Mouse (Mus musculus) adrenal gland, postnatal 4 days (tissue): ENCODE results near the gene BC051019. TPM values are rescaled to one million over a fixed set of nuclear protein-coding genes. Genes with fewer than 3 reads are reported as not detected.

ENCODE experiments used
- DNase-seq, 2 experiments: peaks; one replicate each; pipeline ENCODE4 v3.0.0; 2021 to 2022; ENCODE audit warnings: low spot score in 2 of 2, mixed read lengths in 2 of 2
- total RNA-seq, 2 experiments: library from RNA; stranded (reverse); gene quantifications; 2 replicates each; pipeline ENCODE4 v1.2.3; 2021

Gene BC051019
- total RNA-seq, 2 experiments from 2014 or later: not detected

DNA sequence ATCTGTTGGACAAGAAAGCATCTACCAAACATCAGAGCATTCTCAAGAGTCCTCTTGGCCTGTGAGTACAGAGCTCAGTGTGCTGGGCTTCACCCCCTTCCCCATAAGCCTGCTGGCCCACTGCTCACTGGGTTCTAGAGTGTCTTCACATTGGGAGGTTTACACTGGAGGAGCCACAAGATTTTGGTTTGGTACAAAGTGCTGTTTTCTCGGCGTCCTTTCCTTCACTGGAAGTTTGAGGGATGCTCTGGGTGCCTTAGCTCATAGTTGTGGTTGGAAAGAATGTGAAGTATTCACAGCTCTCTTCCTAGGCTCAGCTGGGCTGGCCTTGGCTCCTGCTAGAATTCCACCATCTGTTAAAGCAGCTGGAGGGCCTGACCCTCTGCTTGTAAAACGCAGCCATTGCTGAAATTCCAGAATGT, 14.7 kb downstream of the BC051019 start:
- DNase-seq: no peak

DNA sequence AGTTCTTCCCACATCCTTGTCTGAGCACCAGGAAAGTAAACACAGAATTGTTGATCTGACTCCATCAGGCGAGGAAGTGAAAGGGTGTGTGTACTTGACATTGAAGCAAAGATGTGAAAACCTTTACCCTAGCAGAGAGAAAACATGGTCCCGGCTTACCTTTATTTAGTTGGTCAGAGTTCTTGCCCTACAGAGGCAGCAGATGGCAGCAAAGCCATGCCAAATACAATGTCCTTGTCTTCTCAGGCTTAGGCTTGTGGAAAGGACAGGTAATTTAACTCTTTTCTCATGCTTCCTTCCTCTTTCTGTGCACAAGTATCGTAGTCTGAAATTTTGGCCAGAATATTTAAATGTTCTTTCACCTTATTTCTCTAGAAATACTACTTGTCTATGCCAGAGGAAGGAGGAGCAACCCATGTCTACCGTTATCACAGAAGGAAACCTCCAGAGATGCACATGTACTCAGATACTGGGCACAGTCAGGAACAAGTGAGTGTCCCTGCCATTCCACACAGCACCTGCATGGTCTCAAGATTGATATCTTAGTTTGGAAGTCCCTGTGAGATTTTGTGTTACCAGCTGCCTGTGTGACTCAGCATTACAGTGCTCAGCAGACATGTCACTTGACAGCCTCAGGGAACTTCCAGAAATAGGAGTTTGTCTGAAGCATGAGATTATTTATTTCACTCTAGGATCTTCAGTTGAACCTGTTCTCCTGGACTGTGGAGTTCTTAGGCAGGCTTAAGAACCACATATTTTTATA, 16.4 kb downstream of the BC051019 start:
- DNase-seq: no peak

DNA sequence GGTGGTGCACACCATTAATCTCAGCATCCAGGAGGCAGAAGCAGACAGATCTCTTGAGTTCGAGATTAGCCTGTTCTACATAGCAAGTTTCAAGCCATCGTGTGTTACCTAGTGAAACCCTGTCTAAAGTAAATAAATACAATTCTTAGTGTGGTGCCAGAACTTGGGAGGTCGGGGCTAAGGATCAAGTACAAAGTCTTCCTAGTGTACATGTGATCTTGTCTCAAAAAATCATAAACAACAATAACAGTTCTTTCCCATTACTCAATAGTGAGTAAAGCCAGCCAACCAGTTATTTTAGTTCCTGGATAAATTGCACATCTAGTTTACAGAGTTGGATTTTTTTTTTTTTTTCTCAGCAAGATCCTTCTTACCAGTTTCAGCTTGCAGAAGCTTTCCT, 19.2 kb downstream of the BC051019 start:
- no peak for DNase-seq

DNA sequence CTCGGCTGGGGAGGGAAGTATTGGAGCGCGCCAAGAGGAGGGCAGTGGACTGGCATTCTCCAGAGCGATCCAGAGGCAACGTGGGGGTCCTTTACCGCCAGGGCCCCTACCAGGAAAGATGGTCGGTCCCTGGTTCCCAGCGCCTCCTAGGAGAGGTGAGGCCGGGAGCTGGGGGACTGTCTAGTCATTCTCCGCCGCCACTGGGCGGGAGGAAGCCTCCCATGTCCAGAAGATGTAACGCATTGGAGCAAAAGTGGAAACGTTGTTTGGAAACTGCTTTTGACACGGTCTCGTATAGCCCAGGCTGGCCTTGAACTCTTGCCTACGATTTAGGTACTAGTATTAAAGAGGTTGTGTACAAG, 19.7 kb downstream of the BC051019 start:
- DNase-seq: no peak

DNA sequence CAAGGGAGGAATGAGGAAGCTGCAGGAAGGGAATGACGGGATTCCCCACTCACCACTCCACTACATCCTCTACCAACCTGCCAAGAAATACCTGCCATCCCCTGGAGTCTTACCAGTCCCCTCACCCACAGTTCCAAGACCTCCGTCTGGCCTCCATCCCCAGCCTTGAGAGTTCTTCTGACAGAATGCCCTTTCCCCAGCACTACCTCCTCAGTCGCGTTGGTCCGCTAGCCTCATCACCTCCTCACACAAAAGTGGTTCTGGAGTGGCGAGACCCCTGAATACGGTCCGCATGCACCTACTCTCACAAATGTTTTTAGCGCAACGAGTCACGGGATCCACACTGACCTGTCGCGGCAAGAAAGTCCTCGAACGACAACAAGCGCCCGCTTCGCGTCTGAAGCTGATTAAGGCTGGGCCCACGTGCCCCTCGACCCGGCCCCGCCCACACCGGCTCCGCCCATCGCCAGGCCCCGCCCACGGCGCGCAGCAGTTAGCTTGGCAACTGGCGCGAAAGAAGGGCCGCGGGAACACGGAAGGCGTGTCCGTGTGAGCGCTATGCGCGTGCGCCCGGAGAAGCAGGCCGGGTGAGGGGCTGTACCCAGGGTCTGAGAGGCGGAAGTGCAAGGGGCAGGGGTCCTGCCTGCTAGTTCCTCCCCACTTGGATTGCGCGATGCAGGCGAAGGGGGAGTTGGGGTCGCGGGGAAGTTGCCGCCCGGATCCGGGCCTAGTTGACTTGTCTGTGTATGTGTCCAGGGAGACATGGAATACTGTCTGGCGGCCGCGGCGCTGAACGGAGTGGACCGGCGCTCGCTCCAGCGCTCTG, 20.2 kb downstream of the BC051019 start, which contains the start of the genes St5 and Akip1:
Gene St5 (minus strand): TSS at position 416 of the 826 bp plus-strand sequence.
Gene Akip1 (plus strand): TSS at position 501 of the 826 bp plus-strand sequence.
- peak; percentile 95 to 97 for DNase-seq

DNA sequence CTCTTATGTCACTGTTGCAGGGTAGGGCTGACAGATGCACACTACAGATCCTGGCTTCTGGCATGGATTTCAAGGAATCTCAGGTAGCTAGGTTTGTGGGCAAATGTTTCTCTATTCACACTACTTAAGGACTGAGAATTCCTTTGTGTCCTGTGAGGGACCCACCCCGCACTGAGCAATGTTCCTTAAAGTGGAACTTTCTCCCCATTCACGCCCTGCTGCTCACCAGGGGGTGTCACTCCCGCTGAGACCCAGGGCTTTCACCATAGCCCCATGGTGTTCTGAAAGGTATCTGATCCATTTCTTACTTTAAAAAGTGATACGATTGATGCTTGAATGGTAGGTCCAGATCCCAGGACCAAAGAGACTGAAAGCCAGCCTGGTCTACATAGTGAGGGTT, 20.9 kb downstream of the BC051019 start:
- DNase-seq: no peak

DNA sequence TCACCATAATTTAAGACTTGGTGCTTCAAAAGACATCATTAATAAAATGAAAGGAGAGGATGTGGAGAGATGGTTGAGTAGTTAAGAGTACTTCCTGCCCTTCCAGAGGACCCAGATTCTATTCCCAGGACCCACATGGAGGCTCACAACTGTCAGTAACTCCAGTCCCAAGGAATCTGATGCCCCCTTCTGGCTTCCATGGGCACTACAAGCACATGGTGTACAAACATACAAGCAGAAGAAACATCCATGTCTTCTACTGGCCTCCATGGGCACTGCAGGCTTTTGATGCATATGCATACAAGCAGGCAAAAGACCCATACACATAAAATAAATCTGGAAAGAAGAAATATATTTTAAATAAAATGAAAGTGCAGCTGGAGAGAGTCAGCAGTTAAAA, 23.4 kb downstream of the BC051019 start:
- no peak for DNase-seq

DNA sequence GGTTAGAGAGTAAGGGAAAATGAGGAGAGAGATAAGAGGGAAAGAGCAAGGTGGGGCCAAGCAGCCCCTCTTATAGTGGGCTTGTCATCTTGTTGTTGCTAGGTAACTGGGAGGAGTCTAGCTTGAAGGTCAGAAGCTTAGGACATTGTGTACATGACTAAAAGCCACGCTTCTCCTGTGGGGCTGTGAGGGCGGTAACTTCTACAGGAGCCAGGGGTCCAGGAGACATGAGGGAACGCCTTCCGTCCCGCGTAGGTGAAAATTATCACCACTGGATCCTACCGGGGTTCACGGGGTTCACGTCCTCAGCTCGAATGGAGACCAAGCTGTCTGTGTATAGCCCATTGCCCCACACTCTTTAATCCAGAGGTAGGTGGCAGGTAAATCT, 28.3 kb downstream of the BC051019 start:
- no peak for DNase-seq

DNA sequence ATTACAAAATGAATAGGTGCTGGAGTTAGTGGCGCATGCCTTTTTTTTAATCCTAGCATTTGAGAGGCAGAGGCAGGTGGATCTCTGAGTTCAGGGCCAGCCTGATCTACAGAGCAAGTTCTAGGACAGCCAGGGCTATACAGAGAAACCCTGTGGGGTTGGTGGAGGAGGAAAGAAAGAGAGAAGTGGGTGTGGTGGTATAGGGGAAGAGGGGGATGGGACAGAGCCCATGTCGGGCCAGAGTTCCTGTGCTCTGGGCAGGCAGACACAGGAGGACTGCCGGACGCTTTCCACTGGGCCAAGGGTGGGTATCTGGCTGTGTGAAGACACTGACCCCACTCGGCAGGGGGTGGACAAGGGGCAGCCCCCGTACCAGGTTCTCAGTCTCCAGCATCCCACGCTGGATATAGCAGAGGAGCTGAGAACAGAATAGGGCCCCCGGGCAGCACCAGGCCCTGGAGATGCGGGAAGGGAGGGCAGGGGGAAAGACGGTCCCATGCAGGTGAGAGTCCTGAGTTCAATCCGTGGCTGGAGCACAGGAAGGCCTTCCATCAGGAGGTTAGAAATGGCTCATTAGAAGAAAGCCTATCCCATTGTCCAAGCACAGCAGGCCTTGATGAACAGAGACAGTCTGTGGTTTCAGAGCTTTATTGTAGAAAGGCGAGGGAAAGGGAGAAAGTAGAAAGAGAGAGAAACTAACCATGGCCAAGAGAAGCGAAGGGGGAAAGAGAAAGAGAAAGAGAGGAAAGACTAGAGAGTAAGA, 28.9 kb downstream of the BC051019 start:
- no peak for DNase-seq

DNA sequence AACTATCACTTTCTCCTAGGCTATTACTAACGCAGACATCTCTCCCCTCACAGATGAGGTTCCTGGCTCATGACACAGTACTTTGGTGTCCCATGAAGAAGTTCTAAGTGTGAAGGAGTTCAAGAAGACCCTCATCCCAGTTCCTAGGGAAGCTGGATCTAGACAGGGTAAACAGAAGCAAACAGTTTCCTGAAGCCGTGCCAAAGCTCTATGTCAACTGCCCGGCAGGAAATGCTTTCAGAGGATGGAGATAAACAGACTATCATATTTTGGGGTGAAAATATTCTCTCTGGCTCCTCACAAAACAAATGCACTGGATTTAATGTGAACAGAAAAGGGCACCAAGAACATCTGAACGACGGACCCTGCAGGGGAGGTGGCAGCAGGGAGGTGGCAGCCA, 32.7 kb downstream of the BC051019 start:
- no peak for DNase-seq

DNA sequence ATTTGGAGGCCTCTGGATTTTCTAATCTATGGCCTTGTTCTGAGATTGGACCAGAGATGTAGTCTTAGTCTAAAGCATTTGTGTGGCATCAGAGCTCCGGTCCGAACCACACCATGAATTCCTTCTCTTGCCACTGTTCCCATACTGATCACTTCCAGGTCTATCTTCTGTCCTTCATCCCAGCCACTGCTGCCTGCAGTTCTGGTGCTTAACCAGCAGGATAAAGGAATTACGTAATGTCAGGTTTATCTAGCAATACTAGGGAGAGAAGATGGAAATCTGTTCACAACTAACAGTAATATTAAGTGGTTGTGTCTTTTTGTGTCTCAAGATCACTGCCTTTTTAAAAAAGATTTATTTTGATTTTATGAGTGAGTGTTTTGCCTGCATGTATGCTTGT, 33.5 kb downstream of the BC051019 start:
- no peak for DNase-seq

DNA sequence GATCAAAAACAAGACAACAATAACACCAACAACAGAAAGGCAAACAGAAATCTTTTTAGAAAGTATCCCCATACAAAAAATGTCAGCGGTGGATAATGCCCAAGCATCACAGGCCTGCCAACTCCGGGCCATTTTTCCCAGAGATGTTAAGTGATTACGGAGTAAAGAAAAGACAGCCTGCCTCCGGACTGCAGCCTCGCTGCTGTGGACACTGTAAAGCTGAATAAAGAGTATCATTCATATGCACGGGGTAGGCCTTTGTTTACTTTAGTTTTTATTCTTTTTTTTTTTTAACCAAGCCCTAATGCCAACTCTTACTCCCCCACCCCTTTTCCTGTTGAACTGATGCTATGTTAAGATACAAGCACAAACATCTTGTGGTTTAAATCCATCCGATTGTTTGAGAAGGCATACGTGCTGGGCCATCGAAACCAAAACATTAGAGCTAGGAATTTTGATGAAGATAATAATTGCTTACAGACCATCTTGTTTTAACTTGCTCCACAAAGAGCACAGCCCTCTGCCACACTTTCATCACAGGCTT, 37.0 kb downstream of the BC051019 start:
- DNase-seq: no peak

DNA sequence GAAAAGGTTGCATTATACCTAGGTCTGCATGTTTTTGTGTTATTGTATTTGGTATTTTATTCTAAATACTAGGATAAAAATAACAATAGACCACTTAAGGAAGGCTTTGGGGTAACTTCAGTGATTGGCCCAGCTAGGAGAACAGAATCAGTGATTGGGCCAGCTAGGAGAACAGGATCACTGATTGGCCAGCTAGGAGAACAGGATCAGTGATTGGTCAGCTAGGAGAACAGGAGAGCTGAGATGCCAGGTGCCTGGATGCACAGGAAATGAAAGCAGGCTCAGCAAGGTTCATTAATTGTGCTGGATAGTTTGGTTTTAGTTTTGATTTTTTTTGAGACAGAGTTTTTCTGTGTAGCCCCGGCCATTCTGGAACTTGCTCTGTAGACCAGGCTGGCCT, 42.8 kb downstream of the BC051019 start:
- no peak for DNase-seq

DNA sequence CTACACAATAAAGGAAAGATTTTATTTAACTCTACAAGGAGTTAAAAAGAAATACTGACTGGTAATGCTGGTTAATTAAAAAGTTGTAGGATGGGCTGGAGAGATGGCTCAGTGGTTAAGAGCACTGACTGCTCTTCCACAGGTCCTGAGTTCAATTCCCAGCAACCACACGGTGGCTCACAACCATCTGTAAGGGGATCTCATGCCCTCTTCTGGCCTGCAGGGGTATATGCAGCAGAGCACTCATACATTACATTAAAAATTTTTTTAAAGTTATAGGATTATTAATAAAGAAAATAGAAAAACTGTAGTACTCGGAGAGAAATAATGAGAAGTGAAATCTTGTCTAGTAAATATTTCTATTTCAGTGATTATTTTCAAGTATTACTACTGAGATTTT, 43.4 kb downstream of the BC051019 start:
- no peak for DNase-seq

DNA sequence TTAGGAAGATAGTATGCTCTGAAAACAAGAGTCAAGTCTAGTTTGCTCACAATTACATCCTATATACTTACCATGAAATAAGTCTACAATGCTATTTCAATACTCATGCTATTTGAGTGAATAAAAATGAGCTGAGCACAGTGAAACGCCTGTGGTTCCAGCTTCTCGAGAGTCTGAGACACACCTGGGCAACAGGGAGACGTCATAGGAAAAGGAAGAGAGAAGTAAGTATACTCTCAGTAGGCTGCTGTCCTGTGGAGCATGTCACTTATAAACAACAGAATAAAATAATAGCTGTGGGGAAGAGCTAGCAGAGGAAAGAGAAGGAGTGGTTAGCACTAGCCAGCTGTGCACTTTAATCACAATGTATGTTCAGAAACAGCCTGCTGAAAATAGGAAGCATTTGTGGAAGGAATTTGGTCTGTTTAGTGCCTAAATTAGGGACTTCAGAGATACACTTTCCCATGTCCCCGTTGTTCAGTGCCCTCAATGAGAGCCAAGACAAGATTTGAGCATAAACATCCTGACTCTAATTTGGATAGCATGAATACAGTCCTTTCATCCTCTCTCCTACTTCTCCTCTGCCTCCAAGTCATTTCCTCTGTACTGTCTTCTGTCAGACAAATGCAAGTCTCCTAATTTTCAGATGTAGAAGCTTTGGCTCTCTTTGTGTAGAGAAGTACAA, 48.6 kb downstream of the BC051019 start:
- DNase-seq: no peak

DNA sequence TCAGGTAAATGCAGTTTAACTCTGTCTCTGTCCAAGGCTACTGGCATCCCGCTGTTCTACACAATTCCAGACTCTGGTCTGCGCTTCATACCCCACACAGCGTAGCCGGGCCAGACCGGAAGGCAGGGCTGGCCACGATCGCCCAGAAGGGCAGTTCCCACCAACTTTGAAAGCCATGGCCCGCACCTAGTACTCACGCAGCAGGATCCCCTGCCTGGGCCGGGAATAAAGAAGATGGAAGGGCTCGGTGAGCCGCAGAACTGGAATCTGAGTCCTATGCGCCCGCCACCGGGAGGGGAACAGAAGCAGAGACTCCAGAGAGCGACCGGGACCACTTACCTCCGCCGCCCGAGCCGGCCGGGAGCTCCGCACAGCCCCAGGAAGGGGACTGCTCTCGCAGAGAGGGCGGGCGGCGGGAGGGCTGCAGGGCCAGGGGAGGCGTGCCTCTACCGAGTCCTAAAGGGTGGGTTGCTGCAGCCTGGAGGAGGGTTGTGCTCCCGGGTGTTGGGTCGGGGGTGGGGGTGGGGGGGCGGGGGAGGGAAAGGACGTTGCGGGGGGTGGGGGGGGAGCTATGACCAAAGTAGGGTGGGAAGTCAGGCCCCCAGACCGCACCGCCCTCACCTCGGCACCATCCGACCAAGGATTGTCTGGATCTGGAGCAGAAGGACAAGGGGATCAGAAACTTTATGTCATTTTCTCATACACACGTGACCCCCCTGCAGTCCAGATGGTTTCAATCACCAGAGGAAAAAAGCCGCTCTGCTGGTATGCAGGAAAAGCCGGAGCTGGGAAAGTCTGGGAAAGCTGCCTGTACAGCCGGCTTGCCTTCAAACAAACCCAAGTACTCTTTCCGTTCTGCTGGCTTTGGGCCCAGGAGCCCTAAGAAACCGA, 51.8 kb downstream of the BC051019 start:
- peak; percentile 19 to 41 for DNase-seq

DNA sequence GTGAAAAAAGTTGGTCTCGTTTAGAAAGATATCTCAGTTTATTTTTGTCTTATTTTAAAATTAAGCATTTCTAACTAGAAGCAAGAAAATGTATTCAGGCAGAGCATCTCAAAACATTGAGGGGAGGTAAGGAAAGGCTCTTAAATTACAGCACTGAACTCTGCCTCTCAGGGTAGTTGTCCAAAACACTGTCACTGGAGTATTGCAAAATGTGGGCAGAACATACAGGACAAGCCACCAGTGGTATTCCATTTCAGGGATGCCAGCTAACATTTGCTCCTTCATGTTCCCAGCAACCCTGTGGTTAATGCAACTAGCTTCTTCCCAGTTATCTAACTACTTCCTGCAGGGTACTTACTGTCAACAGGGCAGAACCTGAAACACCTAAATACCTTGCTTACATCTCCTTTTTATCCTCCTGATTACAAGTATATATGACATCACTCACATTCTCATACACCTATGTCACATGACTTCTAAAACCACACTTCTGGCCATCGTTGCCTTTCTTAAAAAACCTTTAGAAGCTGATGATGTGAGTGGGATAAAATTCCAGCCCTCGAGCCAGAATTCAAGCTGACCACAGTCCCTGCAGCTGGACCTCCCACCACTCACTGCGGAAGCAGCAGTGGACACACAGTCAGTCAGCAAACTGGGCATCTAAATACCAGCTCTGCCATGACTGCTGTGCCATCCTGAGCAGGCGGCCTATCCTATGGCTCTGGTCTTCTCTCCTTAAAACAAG, 54.1 kb downstream of the BC051019 start:
- DNase-seq: no peak

DNA sequence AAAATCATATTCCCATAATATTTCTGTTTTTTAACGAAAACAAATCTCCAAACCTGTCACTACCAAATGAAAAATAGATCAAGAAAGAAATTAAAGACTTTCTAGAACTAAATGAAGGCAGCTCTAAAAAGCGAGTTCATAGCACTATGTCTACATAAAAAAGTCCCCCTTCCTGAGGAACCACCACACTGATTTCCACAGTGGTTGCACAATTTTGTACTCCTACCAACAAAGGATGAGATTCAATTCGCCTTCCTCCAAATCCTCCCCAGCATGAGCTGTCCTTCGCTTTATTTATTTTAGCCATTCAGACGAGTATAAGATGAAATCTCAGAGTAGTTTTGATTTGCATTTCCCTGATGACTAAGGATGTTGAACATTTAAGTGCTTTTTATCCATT, 57.0 kb downstream of the BC051019 start:
- no peak for DNase-seq

DNA sequence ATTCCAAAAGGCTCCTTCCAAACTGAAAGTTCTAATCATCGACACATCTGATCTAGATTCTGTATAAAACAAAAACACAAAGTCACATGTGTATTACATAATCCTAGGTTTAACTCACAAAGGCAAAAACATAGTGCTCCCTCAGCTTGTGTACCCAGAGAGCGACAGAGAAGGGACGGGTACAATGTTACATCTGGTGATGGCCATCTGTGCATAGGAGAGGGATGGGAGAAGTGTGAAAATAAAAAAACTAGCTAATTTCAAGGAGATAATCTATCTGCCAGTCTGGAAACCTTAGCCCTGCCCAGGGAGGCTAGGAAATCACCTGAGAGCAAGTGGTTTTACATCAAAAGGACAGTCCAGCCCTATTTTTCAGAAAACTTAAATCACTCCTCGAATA, 61.0 kb downstream of the BC051019 start:
- no peak for DNase-seq
